Comparison of ENCODE assay signal across 8 mouse cellular contexts in genomic region chr1:155212493-155212892, GRCm38 (mm10). TPM values are rescaled to one million over a fixed set of nuclear protein-coding genes. Genes with fewer than 3 reads are reported as not detected.
A peak's percentile ranks its signal among the peaks of the same experiment; 100 is the strongest.
DNase-seq lines count a peak whose midpoint lies in the region; ATAC-seq lines count a peak whose summit lies in the region.

No protein-coding gene starts in this region.

- no peaks in the 10 kb centered on the region for H3K9me3 ChIP-seq in midbrain, embryonic 12.5 days

- WGBS in midbrain, embryonic 12.5 days = 3% methylated on average over 6 of the region's 6 CpGs

- H3K36me3 ChIP-seq in midbrain, embryonic 12.5 days = peaks cover 3% of the 10 kb centered on the region

- peaks cover 36% of the 10 kb centered on the region for H3K27me3 ChIP-seq in midbrain, embryonic 12.5 days

- peak; percentile 74 for ATAC-seq in midbrain, embryonic 12.5 days (ENCODE audit: low FRiP score, low read depth)

- DNase-seq in adrenal gland, adult (ENCODE audit: inconsistent age in 2 of 2, low spot score in 1 of 2) = peak; percentile 59 to 75
- DNase-seq in adrenal gland, postnatal 4 days (ENCODE audit: low spot score in 2 of 2) = no peak
- DNase-seq in testis, postnatal 10 days (ENCODE audit: low spot score) = peak; percentile 74
- DNase-seq in testis, postnatal 14 days (ENCODE audit: low spot score) = no peak
- peak; percentile 56 for DNase-seq in hindlimb bud, embryonic 11.5 days (ENCODE audit: extremely low spot score, low read depth, low spot score)
- no peak for DNase-seq in adipocyte (ENCODE audit: low spot score)
- no peak for DNase-seq in layer of hippocampus, adult 9-10 months (ENCODE audit: low spot score)

- H3K4me2 ChIP-seq in midbrain, embryonic 12.5 days (replicated peaks) = no peak overlapping the region

- no peak overlapping the region for H3K4me3 ChIP-seq in midbrain, embryonic 12.5 days

- H3K4me1 ChIP-seq in midbrain, embryonic 12.5 days = peaks cover 66% of the 10 kb centered on the region

- peak overlapping the region; percentile 82 for H3K27ac ChIP-seq in midbrain, embryonic 12.5 days (replicated peaks)

- H3K9ac ChIP-seq in midbrain, embryonic 12.5 days (replicated peaks) = peak overlapping the region; percentile 24; the same call in 1 of the 2 replicates

RNA-seq across cellular contexts. Expression of gene BC034090, which starts 31.8 kb away (rescaled TPM):
- 10 to 100 TPM; 34.2 to 36.5 TPM for total RNA-seq in adrenal gland, postnatal 4 days (2021)
- polyA plus RNA-seq in midbrain, embryonic 12.5 days (2016; fragmentation: Nextera tagmentation; extraction: Ambion mirVana) = 5.6 and 6.8 TPM in 2 replicates

RNA-seq across cellular contexts. Expression of gene Stx6, which starts 54.0 kb away (rescaled TPM):
- 10 to 100 TPM; 72.5 to 76.7 TPM for total RNA-seq in adrenal gland, postnatal 4 days (2021)
- 122 and 127 TPM in 2 replicates for polyA plus RNA-seq in midbrain, embryonic 12.5 days (2016; fragmentation: Nextera tagmentation; extraction: Ambion mirVana)

Comparison
In these comparisons a context has a peak if more than half of its experiments do, and no peak if none do; other contexts are left out.
1. DNase-seq: peak in adrenal gland, adult (2 of 2), testis, postnatal 10 days (single experiment) and hindlimb bud, embryonic 11.5 days (single experiment); none in adrenal gland, postnatal 4 days (0 of 2), testis, postnatal 14 days (single experiment), adipocyte (single experiment) and layer of hippocampus, adult 9-10 months (single experiment).